Mouse (Mus musculus) testis, adult 2 months (tissue): ENCODE results near the gene Dot1l. TPM values are rescaled to one million over a fixed set of nuclear protein-coding genes. Genes with fewer than 3 reads are reported as not detected.
"Not testable (repeated sequence)": the region's sequence is repeated elsewhere in the genome, so short reads cannot be mapped to it uniquely, and the experiment has no call there.

Experiments used
- H3K27ac ChIP-seq: fragments of 200-500 bp; 2 replicates; pipeline ENCODE4 v1.5.1; 2012; ENCODE audit warnings: low read depth, low read length; ENCODE audit not compliant: control insufficient read depth, insufficient read depth
- H3K27me3 ChIP-seq: fragments of 200-500 bp; 2 replicates; pipeline ENCODE4 v1.6.1; 2012; ENCODE audit warnings: mild to moderate bottlenecking, low read length, moderate library complexity; ENCODE audit not compliant: control insufficient read depth, insufficient read depth
- H3K36me3 ChIP-seq: fragments of 200-500 bp; 2 replicates; pipeline ENCODE4 v1.6.1; 2012; ENCODE audit warnings: mild to moderate bottlenecking, low read length; ENCODE audit not compliant: control insufficient read depth, insufficient read depth
- H3K4me1 ChIP-seq: fragments of 200-500 bp; 2 replicates; pipeline ENCODE4 v1.6.1; 2012; ENCODE audit warnings: low read length; ENCODE audit not compliant: control insufficient read depth, insufficient read depth
- H3K4me3 ChIP-seq: fragments of 200-500 bp; 2 replicates; pipeline ENCODE4 v1.5.1; 2012; ENCODE audit warnings: low read depth, mild to moderate bottlenecking, low read length, moderate library complexity, mixed read lengths; ENCODE audit not compliant: control insufficient read depth
- CTCF ChIP-seq: fragments of 200-500 bp; IDR thresholded peaks from 2 replicates; pipeline ENCODE4 v1.5.1; 2012; ENCODE audit warnings: low read depth, mild to moderate bottlenecking, inconsistent platforms, low read length, moderate library complexity; ENCODE audit not compliant: control insufficient read depth, insufficient read depth, insufficient replicate concordance
- POLR2A ChIP-seq: fragments of 200-500 bp; IDR thresholded peaks from 2 replicates; pipeline ENCODE4 v1.6.1; 2012; ENCODE audit warnings: low read depth, mild to moderate bottlenecking, inconsistent platforms, low read length, moderate library complexity; ENCODE audit not compliant: control insufficient read depth
- polyA plus RNA-seq: library from polyadenylated mRNA; depleted of rRNA; stranded (reverse); fragments of >200 nt; gene quantifications from 2 replicates; pipeline ENCODE4 v1.2.3, GENCODE M21; 2012

Gene Dot1l
- polyA plus RNA-seq, 1 experiment = 189 TPM

- Histone ChIP-seq H3K4me1 (no peaks in the 10 kb centered on the region), H3K36me3 (no peaks in the 10 kb centered on the region), H3K27ac (no peak overlapping the region), H3K4me3 (no peak overlapping the region), H3K27me3 (no peaks in the 10 kb centered on the region)
- TF ChIP-seq CTCF = no peak
- no peak for TF ChIP-seq POLR2A
Measured at GRCm38 (mm10) chr10:80817164-80817563, 62.2 kb downstream of the Dot1l start.

- not testable (repeated sequence) for H3K27me3 ChIP-seq, H3K4me3 ChIP-seq, H3K4me1 ChIP-seq, H3K27ac ChIP-seq, H3K36me3 ChIP-seq
Measured at GRCm38 (mm10) chr10:80817955-80818354, 62.9 kb downstream of the Dot1l start.

GRCm38 (mm10) chr10:80818599-80819281 is 63.7 kb downstream of the Dot1l start:
- Histone ChIP-seq H3K27ac (no peak overlapping the region), H3K4me1 (no peaks in the 10 kb centered on the region; the same call in 1 of the 2 replicates), H3K27me3 (no peaks in the 10 kb centered on the region), H3K36me3 (no peaks in the 10 kb centered on the region), H3K4me3 (no peak overlapping the region)
- TF ChIP-seq POLR2A (no peak), CTCF (no peak)

GRCm38 (mm10) chr10:80819406-80819805 is 64.4 kb downstream of the Dot1l start:
- H3K36me3 ChIP-seq = no peaks in the 10 kb centered on the region
- H3K4me3 ChIP-seq = no peak overlapping the region
- no peak overlapping the region for H3K27ac ChIP-seq
- peaks cover 4% of the 10 kb centered on the region for H3K4me1 ChIP-seq
- H3K27me3 ChIP-seq = no peaks in the 10 kb centered on the region
- no peak for TF ChIP-seq POLR2A
- no peak for TF ChIP-seq CTCF

- TF ChIP-seq POLR2A (no peak), CTCF (no peak)
- H3K27ac ChIP-seq = no peak overlapping the region
- no peak overlapping the region for H3K4me3 ChIP-seq
- H3K4me1 ChIP-seq = peaks cover 6% of the 10 kb centered on the region
- H3K27me3 ChIP-seq = no peaks in the 10 kb centered on the region
- no peaks in the 10 kb centered on the region for H3K36me3 ChIP-seq
Measured at GRCm38 (mm10) chr10:80821991-80822390, 67.0 kb downstream of the Dot1l start.

- H3K4me3 ChIP-seq = no peak overlapping the region
- TF ChIP-seq CTCF (no peak), POLR2A (no peak)
- H3K27ac ChIP-seq = no peak overlapping the region
- H3K4me1 ChIP-seq = peaks cover 6% of the 10 kb centered on the region
- no peaks in the 10 kb centered on the region for H3K27me3 ChIP-seq
- no peaks in the 10 kb centered on the region for H3K36me3 ChIP-seq
Measured at GRCm38 (mm10) chr10:80822528-80822927, 67.5 kb downstream of the Dot1l start.

GRCm38 (mm10) chr10:80823316-80823715 is 68.3 kb downstream of the Dot1l start:
- Histone ChIP-seq H3K4me3 (no peak overlapping the region), H3K27ac (no peak overlapping the region), H3K4me1 (peaks cover 8% of the 10 kb centered on the region), H3K36me3 (no peaks in the 10 kb centered on the region), H3K27me3 (no peaks in the 10 kb centered on the region)
- no peak for TF ChIP-seq POLR2A
- no peak for TF ChIP-seq CTCF
